Mouse (Mus musculus) olfactory bulb, adult 2 months (tissue): ENCODE results near the gene Sipa1.

Source experiments
- CTCF ChIP-seq: fragments of 200-500 bp; IDR thresholded peaks from 2 replicates; pipeline ENCODE4 v1.5.1; 2012; ENCODE audit warnings: low read depth, mild to moderate bottlenecking, low read length, moderate library complexity; ENCODE audit not compliant: insufficient read depth
- POLR2A ChIP-seq: fragments of 200-500 bp; IDR thresholded peaks from 2 replicates; pipeline ENCODE4 v1.6.1; 2012; ENCODE audit warnings: mild to moderate bottlenecking, low read depth, low read length, moderate library complexity; ENCODE audit not compliant: insufficient read depth

GRCm38 (mm10) chr19:5689088-5689428, 25.6 kb upstream of the Sipa1 start:
- no peak for TF ChIP-seq CTCF
- TF ChIP-seq POLR2A = no peak
